Mouse (Mus musculus): ENCODE results near the gene Ipo4. TPM values are rescaled to one million over a fixed set of nuclear protein-coding genes. Genes with fewer than 3 reads are reported as not detected.

Gene Ipo4
- total and polyA plus RNA-seq, 2 experiments from 2014 or later = 104 to 122 TPM

GRCm38 (mm10) chr14:55614565-55615178 is 21.1 kb downstream of the Ipo4 start:
- Histone ChIP-seq H3K9me3 (ENCODE audit: low read length) (no peaks in the 10 kb centered on the region), H3K27me3 (ENCODE audit: insufficient read depth, low read length) (no peaks in the 10 kb centered on the region), H3K9ac (replicated peaks; ENCODE audit: low read length, poor library complexity, severe bottlenecking) (no peak overlapping the region), H3K4me1 (ENCODE audit: insufficient read depth, low read length) (no peaks in the 10 kb centered on the region), H3K36me3 (ENCODE audit: insufficient read depth, low read length) (0 out of 2 replicates have a peak, but pooled peaks cover 2% of the 10 kb centered on the region), H3K4me3 (ENCODE audit: low read depth, low read length) (no peak overlapping the region), H3K27ac (ENCODE audit: low read depth, low read length) (no peak overlapping the region), H3K4me2 (ENCODE audit: low read depth, low read length, poor library complexity, severe bottlenecking) (no peak overlapping the region)
- no peak for TF ChIP-seq CTCF (IDR thresholded peaks at IDR 0.05)
- DNase-seq (ENCODE audit: low spot score) (no peak), ATAC-seq (ENCODE audit: low FRiP score) (no peak)
- WGBS = 89% methylated on average over 7 of the region's 7 CpGs

DNA sequence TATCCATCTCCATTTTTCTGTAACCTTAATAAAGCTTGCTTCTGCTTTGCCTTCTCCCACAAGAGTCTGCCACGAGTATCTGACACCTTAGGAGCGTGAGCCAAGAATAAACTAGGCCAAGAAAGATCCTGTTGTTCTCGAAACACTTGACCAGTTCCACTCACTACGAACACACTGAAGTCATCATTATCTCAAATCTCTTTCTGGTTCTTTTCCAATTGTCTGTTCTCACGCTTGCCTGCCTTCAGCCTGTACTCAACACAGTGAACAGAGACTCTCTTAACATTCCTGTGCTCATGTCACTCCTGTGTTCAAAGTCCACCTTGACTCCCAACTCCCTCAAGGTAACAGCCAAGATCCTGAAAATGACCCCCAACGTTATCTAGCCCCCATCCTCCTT is 22.4 kb downstream of the Ipo4 start:
- Histone ChIP-seq H3K4me2 (ENCODE audit: low read depth, low read length, poor library complexity, severe bottlenecking) (no peak overlapping the region), H3K4me3 (ENCODE audit: low read depth, low read length) (no peak overlapping the region), H3K9ac (replicated peaks; ENCODE audit: low read length, poor library complexity, severe bottlenecking) (no peak overlapping the region), H3K36me3 (ENCODE audit: insufficient read depth, low read length) (peaks cover 11% of the 10 kb centered on the region), H3K27ac (ENCODE audit: low read depth, low read length) (no peak overlapping the region), H3K4me1 (ENCODE audit: insufficient read depth, low read length) (no peaks in the 10 kb centered on the region), H3K27me3 (ENCODE audit: insufficient read depth, low read length) (no peaks in the 10 kb centered on the region), H3K9me3 (ENCODE audit: low read length) (no peaks in the 10 kb centered on the region)
- ATAC-seq (ENCODE audit: low FRiP score) (no peak), DNase-seq (ENCODE audit: low spot score) (no peak)
- 62% methylated on average over 6 of the region's 6 CpGs for WGBS
- no peak for TF ChIP-seq CTCF (IDR thresholded peaks at IDR 0.05)

GRCm38 (mm10) chr14:55608339-55608738 is 27.4 kb downstream of the Ipo4 start:
- Histone ChIP-seq H3K27ac (ENCODE audit: low read depth, low read length) (no peak overlapping the region), H3K36me3 (ENCODE audit: insufficient read depth, low read length) (peaks cover 41% of the 10 kb centered on the region), H3K9me3 (ENCODE audit: low read length) (no peaks in the 10 kb centered on the region), H3K4me2 (ENCODE audit: low read depth, low read length, poor library complexity, severe bottlenecking) (no peak overlapping the region), H3K9ac (replicated peaks; ENCODE audit: low read length, poor library complexity, severe bottlenecking) (no peak overlapping the region), H3K27me3 (ENCODE audit: insufficient read depth, low read length) (no peaks in the 10 kb centered on the region), H3K4me3 (ENCODE audit: low read depth, low read length) (no peak overlapping the region), H3K4me1 (ENCODE audit: insufficient read depth, low read length) (no peaks in the 10 kb centered on the region)
- ATAC-seq (ENCODE audit: low FRiP score) = no peak
- WGBS = 97% methylated on average over 6 of the region's 6 CpGs
- no peak for TF ChIP-seq CTCF (IDR thresholded peaks at IDR 0.05)
- DNase-seq (ENCODE audit: low spot score) = no peak

GRCm38 (mm10) chr14:55605743-55606459 is 29.9 kb downstream of the Ipo4 start:
- H3K27me3 ChIP-seq (ENCODE audit: insufficient read depth, low read length) = no peaks in the 10 kb centered on the region
- ATAC-seq (ENCODE audit: low FRiP score) (no peak), DNase-seq (ENCODE audit: low spot score) (no peak)
- H3K9me3 ChIP-seq (ENCODE audit: low read length) = no peaks in the 10 kb centered on the region
- no peaks in the 10 kb centered on the region for H3K4me1 ChIP-seq (ENCODE audit: insufficient read depth, low read length)
- WGBS = 95% methylated on average over 16 of the region's 16 CpGs
- peaks cover 64% of the 10 kb centered on the region for H3K36me3 ChIP-seq (ENCODE audit: insufficient read depth, low read length)
- no peak overlapping the region for H3K4me2 ChIP-seq (ENCODE audit: low read depth, low read length, poor library complexity, severe bottlenecking)
- H3K4me3 ChIP-seq (ENCODE audit: low read depth, low read length) = no peak overlapping the region
- TF ChIP-seq CTCF (IDR thresholded peaks at IDR 0.05) = no peak
- no peak overlapping the region for H3K27ac ChIP-seq (ENCODE audit: low read depth, low read length)
- H3K9ac ChIP-seq (replicated peaks; ENCODE audit: low read length, poor library complexity, severe bottlenecking) = no peak overlapping the region

DNA sequence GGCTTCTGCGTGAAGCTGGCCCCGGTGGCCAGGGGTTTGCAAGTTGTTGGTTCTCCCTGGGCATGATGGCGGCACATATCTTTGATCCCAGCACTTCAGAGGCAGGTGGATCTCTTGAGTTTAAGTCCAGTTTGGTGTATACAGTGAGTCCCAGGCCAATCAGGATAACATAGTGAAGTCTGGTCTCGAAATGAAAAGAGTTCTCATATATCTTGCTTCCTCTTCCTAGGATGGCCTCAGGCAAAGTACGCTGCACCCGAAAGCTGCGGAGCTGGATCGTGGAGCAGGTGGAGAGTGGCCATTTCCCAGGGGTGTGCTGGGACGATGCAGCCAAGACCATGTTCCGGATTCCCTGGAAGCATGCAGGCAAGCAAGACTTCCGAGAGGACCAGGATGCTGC is 30.9 kb downstream of the Ipo4 start:
- ATAC-seq (ENCODE audit: low FRiP score) (no peak), DNase-seq (ENCODE audit: low spot score) (no peak)
- Histone ChIP-seq H3K4me3 (ENCODE audit: low read depth, low read length) (no peak overlapping the region), H3K4me1 (ENCODE audit: insufficient read depth, low read length) (no peaks in the 10 kb centered on the region), H3K36me3 (ENCODE audit: insufficient read depth, low read length) (peaks cover 71% of the 10 kb centered on the region), H3K9ac (replicated peaks; ENCODE audit: low read length, poor library complexity, severe bottlenecking) (no peak overlapping the region), H3K27me3 (ENCODE audit: insufficient read depth, low read length) (no peaks in the 10 kb centered on the region), H3K27ac (ENCODE audit: low read depth, low read length) (peak overlapping the region; percentile 68; the same call in 1 of the 2 replicates), H3K9me3 (ENCODE audit: low read length) (no peaks in the 10 kb centered on the region), H3K4me2 (ENCODE audit: low read depth, low read length, poor library complexity, severe bottlenecking) (no peak overlapping the region)
- no peak for TF ChIP-seq CTCF (IDR thresholded peaks at IDR 0.05)
- 86% methylated on average over 11 of the region's 11 CpGs for WGBS
